Mouse (Mus musculus) embryo, embryonic 10.5 days (tissue): ENCODE measurements around the gene Emsy.

Source experiments
- DNase-seq: peaks from one replicate; pipeline ENCODE4 v3.0.0-alpha.2; 2015; ENCODE audit warnings: low spot score

Emsy gene

GRCm38 (mm10) chr7:98667956-98668746, 11.6 kb upstream of the Emsy start:
- peak; percentile 68 for DNase-seq

- DNase-seq = no peak
Measured at GRCm38 (mm10) chr7:98665726-98666125, 9.1 kb upstream of the Emsy start.

- no peak for DNase-seq
Measured at GRCm38 (mm10) chr7:98665166-98665565, 8.6 kb upstream of the Emsy start.

- DNase-seq = peak; percentile 89
Measured at GRCm38 (mm10) chr7:98655681-98656530, 677 bp downstream of the Emsy start.

- no peak for DNase-seq
Measured at GRCm38 (mm10) chr7:98651651-98652050, 4.9 kb downstream of the Emsy start.

GRCm38 (mm10) chr7:98644238-98644637, 12.3 kb downstream of the Emsy start:
- DNase-seq = no peak

- DNase-seq = no peak
Measured at GRCm38 (mm10) chr7:98636607-98637006, 20.0 kb downstream of the Emsy start.

- DNase-seq = no peak
Measured at GRCm38 (mm10) chr7:98633032-98633431, 23.6 kb downstream of the Emsy start.

- DNase-seq = no peak
Measured at GRCm38 (mm10) chr7:98629947-98630346, 26.6 kb downstream of the Emsy start.

GRCm38 (mm10) chr7:98617739-98618138, 38.8 kb downstream of the Emsy start:
- no peak for DNase-seq

GRCm38 (mm10) chr7:98612936-98613335, 43.6 kb downstream of the Emsy start:
- DNase-seq = no peak

GRCm38 (mm10) chr7:98608520-98608919, 48.1 kb downstream of the Emsy start:
- no peak for DNase-seq

- DNase-seq = peak; percentile 41
Measured at GRCm38 (mm10) chr7:98607158-98607557, 49.4 kb downstream of the Emsy start.

- no peak for DNase-seq
Measured at GRCm38 (mm10) chr7:98601715-98602114, 54.9 kb downstream of the Emsy start.

GRCm38 (mm10) chr7:98597402-98597801, 59.2 kb downstream of the Emsy start:
- no peak for DNase-seq

GRCm38 (mm10) chr7:98594731-98595130, 61.9 kb downstream of the Emsy start:
- no peak for DNase-seq

GRCm38 (mm10) chr7:98593276-98593675, 63.3 kb downstream of the Emsy start:
- no peak for DNase-seq

- DNase-seq = peak; percentile 45
Measured at GRCm38 (mm10) chr7:98589028-98589427, 67.6 kb downstream of the Emsy start.

GRCm38 (mm10) chr7:98586313-98586712, 70.3 kb downstream of the Emsy start:
- DNase-seq = no peak

- DNase-seq = no peak
Measured at GRCm38 (mm10) chr7:98584555-98584954, 72.0 kb downstream of the Emsy start.

GRCm38 (mm10) chr7:98581266-98581665, 75.3 kb downstream of the Emsy start:
- no peak for DNase-seq

GRCm38 (mm10) chr7:98580441-98580840, 76.1 kb downstream of the Emsy start:
- no peak for DNase-seq

- DNase-seq = no peak
Measured at GRCm38 (mm10) chr7:98579731-98580130, 76.9 kb downstream of the Emsy start.
